In the genomic region with DNA sequence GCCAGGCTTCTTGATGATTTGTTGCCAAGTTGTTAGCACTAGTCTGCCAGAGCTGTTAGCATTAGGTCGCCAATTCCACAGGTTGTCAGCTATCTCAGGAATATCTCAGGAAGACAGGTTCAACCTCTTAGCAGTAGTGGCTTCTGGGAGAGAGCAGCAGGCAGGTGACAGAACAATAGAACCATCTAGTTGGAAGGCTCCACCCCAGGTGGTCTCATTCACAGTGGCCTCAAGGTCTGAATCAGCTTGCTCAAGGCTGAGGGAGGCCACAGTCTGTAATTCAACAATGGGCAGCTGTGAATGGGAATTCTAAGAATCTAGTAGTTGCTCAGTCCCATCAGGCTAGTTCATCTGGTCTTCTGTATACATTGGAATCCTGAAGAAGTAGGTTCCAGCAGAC, we compare ENCODE assay signal across 27 mouse cellular contexts. TPM values are rescaled to one million over a fixed set of nuclear protein-coding genes. Genes with fewer than 3 reads are reported as not detected.
DNase-seq lines count a peak whose midpoint lies in the region; ATAC-seq and TF ChIP-seq lines count a peak whose summit lies in the region.
"Had no signal": no experiment of that assay in that cellular context is flagged by ENCODE, and none has a peak within 500 bp of the region (broad histone marks: within the 10 kb centered on the region; RNA-seq: fewer than 3 reads in every experiment).

No protein-coding gene starts in this region.

- H3K9me3 ChIP-seq in heart, embryonic 10.5 days = no peaks in the 10 kb centered on the region
- H3K9me3 ChIP-seq in ES-E14 (ENCODE audit: control insufficient read depth, insufficient read depth, low read depth, low read length) = no peaks in the 10 kb centered on the region
- 0 out of 2 replicates have a peak, but pooled peaks cover 6% of the 10 kb centered on the region for H3K9me3 ChIP-seq in kidney, embryonic 16.5 days (ENCODE audit: low read length)
- H3K9me3 ChIP-seq: embryonic facial prominence, embryonic 12.5 days; forebrain, embryonic 12.5 days; heart, embryonic 13.5 days had no signal

- H3K27me3 ChIP-seq in heart, embryonic 10.5 days (ENCODE audit: insufficient read depth, poor library complexity, severe bottlenecking) = no peaks in the 10 kb centered on the region
- no peaks in the 10 kb centered on the region for H3K27me3 ChIP-seq in kidney, embryonic 16.5 days (ENCODE audit: insufficient read depth, low read length)
- H3K27me3 ChIP-seq: embryonic facial prominence, embryonic 12.5 days; embryonic facial prominence, embryonic 15.5 days; forebrain, embryonic 12.5 days; heart, embryonic 13.5 days had no signal

- H3K9ac ChIP-seq in ES-E14 (ENCODE audit: insufficient read depth, low read depth, low read length, poor library complexity, severe bottlenecking) = no peak overlapping the region
- no peak overlapping the region for H3K9ac ChIP-seq in kidney, embryonic 16.5 days (replicated peaks; ENCODE audit: low read length)
- H3K9ac ChIP-seq: embryonic facial prominence, embryonic 12.5 days; embryonic facial prominence, embryonic 15.5 days; forebrain, embryonic 12.5 days; heart, embryonic 13.5 days; hindbrain, embryonic 14.5 days had no signal

- no peak for ATAC-seq in kidney, embryonic 16.5 days (ENCODE audit: low FRiP score, low TSS enrichment)
- ATAC-seq: activated CD4-positive, CD25-positive, alpha-beta regulatory T cell, adult 4 months; CD4-positive, CD25-positive, alpha-beta regulatory T cell, adult 4 months; forebrain, embryonic 16.5 days; hindbrain, postnatal 0 days; inflammation-experienced regulatory T-cells, adult 6 months had no signal

- H3K4me3 ChIP-seq in heart, embryonic 10.5 days = no peak overlapping the region
- no peak overlapping the region for H3K4me3 ChIP-seq in ES-E14 (ENCODE audit: insufficient read depth in 1 of 2, low read depth in 1 of 2, low read length in 2 of 2, poor library complexity in 1 of 2, severe bottlenecking in 1 of 2)
- H3K4me3 ChIP-seq in kidney, embryonic 16.5 days (ENCODE audit: low read length) = no peak overlapping the region
- H3K4me3 ChIP-seq: embryonic facial prominence, embryonic 12.5 days; embryonic facial prominence, embryonic 15.5 days; forebrain, embryonic 12.5 days; gastrocnemius, adult 2 months; heart, embryonic 13.5 days had no signal

- no peaks in the 10 kb centered on the region for H3K4me1 ChIP-seq in heart, embryonic 10.5 days
- no peaks in the 10 kb centered on the region; a peak in 1 of 4 replicates for H3K4me1 ChIP-seq in ES-E14 (ENCODE audit: control insufficient read depth in 2 of 2, insufficient read depth in 2 of 2, low read length in 2 of 2, poor library complexity in 1 of 2)
- H3K4me1 ChIP-seq in kidney, embryonic 16.5 days (ENCODE audit: insufficient read depth, low read length) = no peaks in the 10 kb centered on the region
- H3K4me1 ChIP-seq: embryonic facial prominence, embryonic 12.5 days; embryonic facial prominence, embryonic 15.5 days; heart, embryonic 13.5 days had no signal

- 66% methylated on average over 1 of the region's 1 CpGs for WGBS in heart, embryonic 10.5 days
- WGBS in kidney, embryonic 16.5 days = 44% methylated on average over 1 of the region's 1 CpGs

- in situ Hi-C loops in ES-E14 (cut with MboI; ENCODE audit: low sequenced_read_pairs in 2 of 2, unreplicated experiment in 2 of 2) = no loop called here

- no peak overlapping the region for H3K4me2 ChIP-seq in kidney, embryonic 16.5 days (replicated peaks; ENCODE audit: low read depth, low read length)
- H3K4me2 ChIP-seq: embryonic facial prominence, embryonic 12.5 days; embryonic facial prominence, embryonic 15.5 days; forebrain, embryonic 12.5 days; heart, embryonic 13.5 days; hindbrain, embryonic 14.5 days had no signal

- no peak for DNase-seq in heart, embryonic 10.5 days (ENCODE audit: low spot score)
- DNase-seq in heart, adult 18-20 months = no peak
- DNase-seq in ES-E14 (ENCODE audit: low read depth, low spot score) = peak; percentile 69
- DNase-seq in WW6 (ENCODE audit: low read depth, low spot score) = peak; percentile 36
- DNase-seq in kidney, postnatal 4 days = no peak
- DNase-seq: adrenal gland, adult 8-10 months; adrenal gland, postnatal 25 days; cerebellum, adult 11-12 months; cerebellum, adult 8-10 months; cerebellum, postnatal 25 days; gastrocnemius, adult 2 months; gastrocnemius, postnatal 14 days; heart, adult 11 months; heart, postnatal 14 days; heart, postnatal 4 days; kidney, adult 2 months had no signal

- no peaks in the 10 kb centered on the region for H3K36me3 ChIP-seq in heart, embryonic 10.5 days
- H3K36me3 ChIP-seq in ES-E14 (ENCODE audit: control insufficient read depth, insufficient read depth, low read length, poor library complexity, severe bottlenecking) = no peaks in the 10 kb centered on the region
- H3K36me3 ChIP-seq in kidney, embryonic 16.5 days (ENCODE audit: insufficient read depth, low read length) = no peaks in the 10 kb centered on the region
- H3K36me3 ChIP-seq: embryonic facial prominence, embryonic 12.5 days; embryonic facial prominence, embryonic 15.5 days; forebrain, embryonic 12.5 days; heart, embryonic 13.5 days had no signal

- H3K27ac ChIP-seq in heart, embryonic 10.5 days = peak overlapping the region; percentile 2; the same call in 1 of the 2 replicates
- no peak overlapping the region for H3K27ac ChIP-seq in ES-E14 (ENCODE audit: insufficient read depth, low read depth, low read length, poor library complexity, severe bottlenecking)
- no peak overlapping the region for H3K27ac ChIP-seq in kidney, embryonic 16.5 days (ENCODE audit: low read length)
- H3K27ac ChIP-seq: embryonic facial prominence, embryonic 12.5 days; embryonic facial prominence, embryonic 15.5 days; forebrain, embryonic 12.5 days; gastrocnemius, adult 2 months; heart, embryonic 13.5 days; hindbrain, embryonic 14.5 days; hindbrain, postnatal 0 days had no signal

TF ChIP-seq in ES-E14, 5 proteins besides CTCF, POLR2A, EP300 and RAD21:
- TF ChIP-seq ZC3H11A (IDR thresholded peaks at IDR 0.05; ENCODE audit: borderline replicate concordance, low read depth, low read length) (no peak), ZNF384 (IDR thresholded peaks at IDR 0.05; ENCODE audit: low read depth, low read length) (no peak), CHD2 (IDR thresholded peaks at IDR 0.05; ENCODE audit: low read depth, low read length) (no peak), HCFC1 (IDR thresholded peaks at IDR 0.05; ENCODE audit: borderline replicate concordance, insufficient read depth, low read length) (no peak), MAFK (IDR thresholded peaks at IDR 0.05; ENCODE audit: insufficient read depth, low read depth, low read length) (no peak)

RNA-seq across cellular contexts. Expression of a gene that starts 31.3 kb away (rescaled TPM):
- polyA plus RNA-seq in heart, embryonic 10.5 days (2016; fragmentation: Nextera tagmentation; extraction: Ambion mirVana) = 13.9 and 14.2 TPM in 2 replicates
- 10 to 100 TPM; 20.7 to 23.6 TPM for total RNA-seq in heart, adult 18-20 months (2021)
- 23.1 and 25.7 TPM in 2 replicates for total RNA-seq in ES-E14 (2012; rRNA removed)
- 26.1 and 29.2 TPM in 2 replicates for polyA plus RNA-seq in kidney, embryonic 16.5 days (2015; fragmentation: Nextera tagmentation; extraction: Ambion mirVana)

RNA-seq across cellular contexts. Expression of a gene that starts 58.2 kb away (rescaled TPM):
- polyA plus RNA-seq in heart, embryonic 10.5 days (2016; fragmentation: Nextera tagmentation; extraction: Ambion mirVana) = 44.5 and 53.4 TPM in 2 replicates
- total RNA-seq in heart, adult 18-20 months (2021) = 10 to 100 TPM; 31.4 to 33.2 TPM
- total RNA-seq in ES-E14 (2012; rRNA removed) = 14.9 and 15.7 TPM in 2 replicates
- 29.1 and 33.3 TPM in 2 replicates for polyA plus RNA-seq in kidney, embryonic 16.5 days (2015; fragmentation: Nextera tagmentation; extraction: Ambion mirVana)

Comparison
In these comparisons a context has a peak if more than half of its experiments do, and no peak if none do; other contexts are left out.
1. DNase-seq: peak in ES-E14 (single experiment) and WW6 (single experiment); none in heart, embryonic 10.5 days (single experiment), heart, adult 18-20 months (0 of 2) and kidney, postnatal 4 days (0 of 2).